Mouse (Mus musculus) stomach, embryonic 16.5 days (tissue): ENCODE measurements around the gene Idh3a. TPM values are rescaled to one million over a fixed set of nuclear protein-coding genes. Genes with fewer than 3 reads are reported as not detected.
A peak's percentile ranks its signal among the peaks of the same experiment; 100 is the strongest.

Experiments used
- ATAC-seq: fragments of 200-750 bp; cut with Nextera tagmentation; 2 replicates; pipeline ENCODE4 v1.8.0; 2017; ENCODE audit warnings: moderate number of reproducible peaks, moderate TSS enrichment; ENCODE audit not compliant: insufficient read depth, low FRiP score
- H3K27ac ChIP-seq: fragments of 300-500 bp; sonication (generic); 2 replicates; pipeline ENCODE4 v1.5.1; 2014; ENCODE audit warnings: low read length
- H3K27me3 ChIP-seq: fragments of 300-500 bp; sonication (generic); 2 replicates; pipeline ENCODE4 v1.6.1; 2014; ENCODE audit warnings: low read length, control low read depth, mixed read lengths; ENCODE audit not compliant: control insufficient read depth, insufficient read depth
- H3K36me3 ChIP-seq: fragments of 300-500 bp; sonication (generic); 2 replicates; pipeline ENCODE4 v1.6.1; 2014; ENCODE audit warnings: low read length; ENCODE audit not compliant: control insufficient read depth, insufficient read depth
- H3K4me1 ChIP-seq: fragments of 300-500 bp; sonication (generic); 2 replicates; pipeline ENCODE4 v1.6.1; 2014; ENCODE audit warnings: low read length, control low read depth, mixed read lengths; ENCODE audit not compliant: control insufficient read depth, insufficient read depth
- H3K4me2 ChIP-seq: fragments of 300-500 bp; sonication (generic); 2 replicates; pipeline ENCODE4 v1.6.1; 2014; ENCODE audit warnings: low read depth, low read length, mixed read lengths
- H3K4me3 ChIP-seq: fragments of 300-500 bp; sonication (generic); replicated peaks from 2 replicates; pipeline ENCODE4 v1.5.1; 2014; ENCODE audit warnings: mild to moderate bottlenecking, low read length
- H3K9ac ChIP-seq: fragments of 300-500 bp; sonication (generic); 2 replicates; pipeline ENCODE4 v1.6.1; 2014; ENCODE audit warnings: low read length
- H3K9me3 ChIP-seq: fragments of 300-500 bp; sonication (generic); replicated peaks from 2 replicates; pipeline ENCODE4 v1.6.1; 2016; ENCODE audit warnings: low read length, control low read depth; ENCODE audit not compliant: control insufficient read depth
- WGBS: fragments of 180-500 bp; shearing (Covaris S2); extraction: QIAGEN DNeasy Blood & Tissue Kit; methylation state at CpG from one replicate; pipeline ENCODE4 v1.1.7; 2014; 5-methylcytosine and 5-hydroxymethylcytosine counted together
- polyA plus RNA-seq: library from polyadenylated mRNA; unstranded; fragments of >200 nt; fragmentation: Nextera tagmentation; extraction: Ambion mirVana; gene quantifications from 2 replicates; pipeline ENCODE4 v1.2.1, GENCODE M21; 2015

Gene Idh3a
- polyA plus RNA-seq, 1 experiment from 2014 or later: 146 TPM

DNA sequence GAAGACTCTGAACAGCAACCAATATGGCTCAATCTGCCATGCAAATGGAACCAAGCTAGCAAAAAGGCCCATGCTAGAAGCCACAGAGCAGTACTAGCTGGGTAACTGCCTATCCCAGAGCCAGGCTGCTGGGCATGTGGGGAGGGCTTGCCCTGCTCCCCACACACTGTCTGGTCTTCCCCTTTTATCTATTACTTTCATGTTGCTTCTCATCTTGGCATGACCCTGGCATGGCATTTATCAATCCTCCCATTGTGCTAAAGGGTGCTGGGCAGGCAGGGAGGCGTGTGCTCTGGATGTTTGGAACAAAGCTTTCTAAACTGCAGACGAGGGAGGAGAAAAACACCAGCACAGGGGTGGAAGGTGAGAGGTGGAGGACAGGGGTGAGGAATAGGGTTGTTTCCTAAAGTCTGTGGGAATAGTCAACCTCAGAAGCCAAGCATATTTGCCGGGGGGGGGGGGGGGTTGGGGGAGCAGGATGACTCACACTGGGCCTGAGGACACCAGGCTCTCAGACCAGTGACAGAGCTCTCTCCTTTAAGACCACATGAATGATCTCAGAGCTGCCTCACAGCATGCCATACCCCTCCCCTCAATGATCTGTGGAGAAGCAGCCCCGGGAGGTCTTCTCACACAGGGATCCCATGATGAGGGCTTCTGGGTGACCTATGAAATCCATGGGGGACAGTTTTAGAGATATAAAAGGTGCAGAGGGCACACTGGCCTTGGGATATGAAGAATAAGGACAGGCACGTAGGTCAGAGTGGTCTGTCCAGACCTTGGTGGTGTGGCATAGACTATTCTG lies 51.6 kb downstream of the Idh3a start:
- Histone ChIP-seq H3K27me3 (no peaks in the 10 kb centered on the region), H3K4me1 (peaks cover 4% of the 10 kb centered on the region; the same call in 1 of the 2 replicates), H3K36me3 (no peaks in the 10 kb centered on the region), H3K4me2 (no peak overlapping the region), H3K9ac (no peak overlapping the region), H3K27ac (no peak overlapping the region), H3K4me3 (no peak overlapping the region), H3K9me3 (peaks cover 2% of the 10 kb centered on the region; the same call in 1 of the 2 replicates)
- 50% methylated on average over 5 of the region's 5 CpGs for WGBS
- no peak for ATAC-seq

GRCm38 (mm10) chr9:54639192-54639591 lies 53.1 kb downstream of the Idh3a start:
- Histone ChIP-seq H3K4me3 (no peak overlapping the region), H3K27me3 (no peaks in the 10 kb centered on the region), H3K36me3 (no peaks in the 10 kb centered on the region), H3K9ac (no peak overlapping the region), H3K4me2 (no peak overlapping the region), H3K4me1 (peaks cover 4% of the 10 kb centered on the region; the same call in 1 of the 2 replicates), H3K9me3 (no peaks in the 10 kb centered on the region), H3K27ac (no peak overlapping the region)
- ATAC-seq: no peak
- 48% methylated on average over 2 of the region's 2 CpGs for WGBS

DNA sequence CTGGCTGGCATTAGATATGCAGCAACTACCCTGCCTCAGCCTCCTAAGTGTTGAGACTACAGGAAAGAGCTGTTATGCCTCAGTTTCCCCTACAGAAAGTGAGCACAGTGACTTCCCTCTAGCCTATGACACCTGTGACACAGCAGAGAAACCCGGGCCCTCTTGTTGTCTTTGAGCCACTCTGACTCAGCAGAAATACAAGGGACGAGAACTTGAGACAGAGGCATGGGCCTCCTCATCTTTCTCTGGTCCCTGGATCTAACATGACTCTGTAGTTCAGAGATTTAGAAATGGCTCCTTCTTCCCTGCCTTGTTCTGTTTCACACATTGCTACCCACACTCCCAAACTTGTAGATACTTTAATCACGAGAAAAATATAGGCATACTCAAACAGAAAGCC lies 55.4 kb downstream of the Idh3a start:
- Histone ChIP-seq H3K4me1 (peaks cover 4% of the 10 kb centered on the region; the same call in 1 of the 2 replicates), H3K4me3 (no peak overlapping the region), H3K27me3 (no peaks in the 10 kb centered on the region), H3K4me2 (no peak overlapping the region), H3K36me3 (no peaks in the 10 kb centered on the region), H3K9ac (no peak overlapping the region), H3K27ac (no peak overlapping the region), H3K9me3 (no peaks in the 10 kb centered on the region)
- WGBS: 81% methylated on average over 3 of the region's 3 CpGs
- no peak for ATAC-seq

DNA sequence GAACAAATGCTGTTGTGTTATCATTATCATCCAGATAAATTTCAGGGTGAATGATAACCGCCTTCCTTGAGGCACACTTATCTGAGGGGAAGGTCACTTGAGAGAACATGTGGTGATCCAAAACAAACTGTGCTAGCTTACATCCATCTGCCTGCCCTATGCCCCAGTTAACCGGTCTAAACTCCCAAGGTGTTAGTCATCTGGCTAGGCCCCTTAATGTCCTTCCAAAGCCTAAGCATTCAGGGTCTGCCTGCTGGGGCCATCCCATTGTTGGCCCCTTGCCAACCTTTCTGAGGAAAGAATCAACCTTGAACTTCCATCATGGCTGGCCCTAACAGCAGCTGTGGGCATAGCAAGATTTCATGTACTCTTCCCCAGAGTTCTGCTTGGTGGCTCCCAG lies 56.0 kb downstream of the Idh3a start:
- no peak for ATAC-seq
- WGBS: 60% methylated on average over 2 of the region's 2 CpGs
- no peaks in the 10 kb centered on the region for H3K36me3 ChIP-seq
- no peak overlapping the region for H3K4me3 ChIP-seq
- H3K27ac ChIP-seq: peak overlapping the region; percentile 79; the same call in 1 of the 2 replicates
- peaks cover 4% of the 10 kb centered on the region; the same call in 1 of the 2 replicates for H3K4me1 ChIP-seq
- H3K9me3 ChIP-seq: no peaks in the 10 kb centered on the region
- no peak overlapping the region for H3K4me2 ChIP-seq
- H3K27me3 ChIP-seq: no peaks in the 10 kb centered on the region
- no peak overlapping the region for H3K9ac ChIP-seq

- H3K4me1 ChIP-seq: peaks cover 4% of the 10 kb centered on the region; the same call in 1 of the 2 replicates
- whole genome bisulfite sequencing: 64% methylated on average over 4 of the region's 4 CpGs
- ATAC-seq: no peak
Measured at GRCm38 (mm10) chr9:54642556-54642955, 56.4 kb downstream of the Idh3a start.

GRCm38 (mm10) chr9:54643179-54643578 lies 57.0 kb downstream of the Idh3a start:
- peak overlapping the region; percentile 79 for H3K27ac ChIP-seq
- WGBS: 65% methylated on average over 7 of the region's 7 CpGs
- 0 out of 2 replicates have a peak, but pooled peaks cover 4% of the 10 kb centered on the region for H3K4me1 ChIP-seq
- H3K4me2 ChIP-seq: no peak overlapping the region
- no peaks in the 10 kb centered on the region for H3K27me3 ChIP-seq
- H3K9ac ChIP-seq: no peak overlapping the region
- H3K36me3 ChIP-seq: no peaks in the 10 kb centered on the region
- H3K9me3 ChIP-seq: no peaks in the 10 kb centered on the region
- peak; percentile 85 for ATAC-seq
- H3K4me3 ChIP-seq: no peak overlapping the region

More at GRCm38 (mm10) chr9:54642556-54642955, 56.4 kb downstream of the Idh3a start:
- Histone ChIP-seq H3K4me2 (no peak overlapping the region), H3K9me3 (no peaks in the 10 kb centered on the region), H3K27me3 (no peaks in the 10 kb centered on the region), H3K36me3 (no peaks in the 10 kb centered on the region), H3K9ac (no peak overlapping the region), H3K4me3 (no peak overlapping the region), H3K27ac (peak overlapping the region; percentile 79)

- H3K27ac ChIP-seq: no peak overlapping the region; the same call in 1 of the 2 replicates
- no peaks in the 10 kb centered on the region for H3K36me3 ChIP-seq
- no peaks in the 10 kb centered on the region for H3K27me3 ChIP-seq
- H3K4me2 ChIP-seq: no peak overlapping the region
- no peak overlapping the region for H3K4me3 ChIP-seq
- ATAC-seq: no peak
- H3K4me1 ChIP-seq: 0 out of 2 replicates have a peak, but pooled peaks cover 4% of the 10 kb centered on the region
- no peaks in the 10 kb centered on the region for H3K9me3 ChIP-seq
- H3K9ac ChIP-seq: no peak overlapping the region
- WGBS: 83% methylated on average over 6 of the region's 6 CpGs
Measured at GRCm38 (mm10) chr9:54645530-54645929, 59.4 kb downstream of the Idh3a start.

DNA sequence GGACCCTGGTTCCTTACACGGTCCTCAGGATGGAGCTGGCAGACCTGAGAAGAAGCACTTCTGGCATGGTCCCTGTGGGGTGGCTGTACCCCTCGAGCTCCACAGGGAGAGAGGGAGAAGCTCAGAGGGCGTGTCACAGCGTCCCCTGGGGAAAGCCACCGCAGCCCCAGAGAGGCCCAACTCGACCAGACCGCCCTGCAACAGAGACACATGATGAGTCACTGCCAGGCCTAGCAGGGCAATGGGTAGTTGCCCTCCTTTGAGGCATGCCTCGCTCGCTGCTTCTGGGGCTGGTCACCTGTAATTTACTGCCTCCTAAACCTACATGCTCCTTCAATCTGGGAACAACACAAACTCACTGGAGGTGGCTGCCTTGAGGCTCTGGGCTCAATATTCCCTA lies 60.1 kb downstream of the Idh3a start:
- no peak for ATAC-seq
- Histone ChIP-seq H3K27ac (peak overlapping the region; percentile 67; the same call in 1 of the 2 replicates), H3K4me1 (0 out of 2 replicates have a peak, but pooled peaks cover 4% of the 10 kb centered on the region), H3K27me3 (no peaks in the 10 kb centered on the region), H3K9ac (no peak overlapping the region), H3K9me3 (no peaks in the 10 kb centered on the region), H3K4me3 (no peak overlapping the region), H3K36me3 (no peaks in the 10 kb centered on the region), H3K4me2 (no peak overlapping the region)
- WGBS: 82% methylated on average over 9 of the region's 9 CpGs

DNA sequence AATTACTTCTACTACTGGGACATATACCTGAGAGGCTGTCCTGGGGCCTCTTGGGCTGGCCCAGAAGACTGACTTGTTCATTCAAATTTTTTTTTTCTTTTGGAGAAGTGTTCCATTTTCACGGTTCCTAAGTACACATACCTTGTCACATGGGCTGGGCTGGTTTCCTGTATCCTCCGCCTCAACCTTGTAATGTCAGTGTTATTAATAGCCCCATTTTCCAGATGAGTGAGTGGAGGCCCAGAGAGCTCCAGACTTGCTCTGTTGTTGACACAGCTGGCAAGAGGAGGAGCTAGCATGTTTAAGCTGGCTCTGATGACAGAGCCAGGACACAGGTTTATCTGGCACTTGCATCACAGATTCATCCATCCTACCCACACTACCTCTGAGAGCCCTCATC lies 61.3 kb downstream of the Idh3a start:
- H3K4me2 ChIP-seq: no peak overlapping the region
- no peak overlapping the region for H3K9ac ChIP-seq
- no peaks in the 10 kb centered on the region for H3K9me3 ChIP-seq
- H3K27me3 ChIP-seq: no peaks in the 10 kb centered on the region
- H3K4me3 ChIP-seq: no peak overlapping the region
- no peaks in the 10 kb centered on the region for H3K4me1 ChIP-seq
- peak; percentile 12; the same call in 1 of the 2 replicates for ATAC-seq
- no peaks in the 10 kb centered on the region for H3K36me3 ChIP-seq
- peak overlapping the region; percentile 67 for H3K27ac ChIP-seq
- WGBS: 45% methylated on average over 2 of the region's 2 CpGs
